Mouse (Mus musculus): ENCODE data around the gene Klhl26. TPM values are rescaled to one million over a fixed set of nuclear protein-coding genes. Genes with fewer than 3 reads are reported as not detected.
A peak's percentile ranks its signal among the peaks of the same experiment; 100 is the strongest.

Gene Klhl26
- total RNA-seq, 2 experiments from 2014 or later = 54.1 to 62.0 TPM

DNA sequence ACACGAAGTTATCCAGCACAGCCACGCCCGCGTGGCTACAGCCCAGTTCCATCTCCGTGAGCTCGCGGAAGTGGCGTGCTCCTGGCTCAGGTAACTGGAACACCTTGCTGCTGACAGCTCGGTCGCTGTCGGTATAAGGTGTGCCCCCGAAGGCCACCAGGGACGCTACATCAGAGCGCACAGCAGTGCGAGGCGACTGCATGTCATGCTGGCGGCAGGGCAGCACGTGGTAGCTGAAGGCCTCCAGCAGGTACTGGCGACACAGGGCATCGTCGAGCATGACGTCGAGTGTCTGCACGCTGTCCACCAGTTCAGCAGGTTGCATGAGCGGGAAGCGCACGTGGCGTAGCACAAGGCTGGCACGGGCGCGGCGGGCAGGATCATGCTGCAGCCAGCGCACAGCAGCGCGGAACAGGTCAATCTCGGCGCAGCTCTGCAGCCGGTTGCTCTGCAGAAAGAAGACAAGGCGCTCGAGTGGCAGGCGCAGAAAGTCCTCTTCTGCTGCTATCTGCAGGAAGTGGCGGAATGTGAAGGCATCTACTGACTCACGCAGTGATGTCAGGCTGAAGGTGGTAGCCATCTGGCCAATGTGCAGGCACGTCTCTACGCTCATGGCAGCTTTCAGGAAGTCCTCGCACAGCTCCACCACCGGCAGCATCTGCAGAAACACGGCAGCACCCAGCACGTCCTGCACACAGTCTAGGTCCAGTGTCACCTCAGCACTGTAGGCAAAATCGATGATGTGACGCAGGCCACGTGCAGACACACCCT, 24.4 kb downstream of the Klhl26 start:
- DNase-seq (ENCODE audit: low spot score in 2 of 2) = peak; percentile 57 to 65

DNA sequence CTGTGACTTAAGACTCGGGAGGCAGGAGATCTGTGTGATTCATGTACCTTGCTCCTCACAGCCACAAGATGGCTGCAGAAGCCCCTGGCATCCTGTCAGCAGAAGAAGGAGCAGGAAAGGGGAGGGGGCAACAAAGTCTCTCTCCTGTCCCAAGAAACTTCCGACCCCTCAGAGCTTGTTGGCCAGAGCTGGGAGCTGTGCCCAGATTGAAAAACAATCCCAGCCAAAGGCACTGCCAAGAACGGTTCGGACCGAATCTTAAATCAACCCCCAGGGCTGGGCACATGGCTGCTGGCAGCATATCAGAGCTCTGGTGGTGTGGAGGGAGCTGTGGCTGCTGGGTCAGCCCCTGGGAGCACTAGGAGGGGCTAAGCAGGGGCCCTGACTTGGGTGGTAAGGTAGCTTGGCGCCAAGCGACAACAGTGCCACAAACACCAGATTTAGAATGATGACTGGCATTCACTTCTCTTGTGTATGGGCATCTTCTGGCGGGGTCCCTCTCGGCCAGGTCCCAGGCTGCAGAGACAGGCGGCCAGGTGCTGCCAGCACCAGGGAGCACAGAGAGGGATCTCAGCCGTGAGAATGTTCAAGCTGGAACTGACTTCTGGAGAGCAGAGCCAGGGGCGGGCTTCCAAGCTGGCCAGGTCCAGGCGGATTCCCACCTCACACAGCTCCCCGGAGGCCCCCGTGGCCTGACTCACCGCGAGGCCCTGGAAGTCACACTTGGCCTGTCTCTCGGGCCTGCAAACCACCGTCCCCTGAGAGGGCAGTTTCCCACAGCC, 28.9 kb downstream of the Klhl26 start:
- peak in 1 of 2 experiments; percentile 55 for DNase-seq (ENCODE audit: low spot score in 2 of 2)

DNA sequence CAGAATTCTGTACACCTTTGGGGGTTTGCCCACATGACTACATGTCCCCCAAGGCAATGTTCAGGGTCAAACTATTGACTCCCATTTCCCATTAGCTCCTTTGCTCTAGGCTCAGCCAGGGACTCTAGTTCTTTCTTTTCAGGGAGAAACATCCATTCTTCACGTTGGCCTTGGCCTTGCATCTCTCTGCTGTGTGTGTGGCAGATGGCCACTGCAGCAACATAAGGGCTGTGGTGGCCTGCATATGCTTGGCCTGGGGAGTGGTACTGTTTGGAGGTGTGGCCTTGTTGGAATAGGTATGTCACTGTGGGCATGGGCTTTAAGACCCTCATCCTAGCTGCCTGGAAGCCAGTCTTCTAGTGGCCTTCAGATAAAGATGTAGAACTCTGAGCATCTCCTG, 30.8 kb downstream of the Klhl26 start:
- no peak for DNase-seq (ENCODE audit: low spot score in 2 of 2)

DNA sequence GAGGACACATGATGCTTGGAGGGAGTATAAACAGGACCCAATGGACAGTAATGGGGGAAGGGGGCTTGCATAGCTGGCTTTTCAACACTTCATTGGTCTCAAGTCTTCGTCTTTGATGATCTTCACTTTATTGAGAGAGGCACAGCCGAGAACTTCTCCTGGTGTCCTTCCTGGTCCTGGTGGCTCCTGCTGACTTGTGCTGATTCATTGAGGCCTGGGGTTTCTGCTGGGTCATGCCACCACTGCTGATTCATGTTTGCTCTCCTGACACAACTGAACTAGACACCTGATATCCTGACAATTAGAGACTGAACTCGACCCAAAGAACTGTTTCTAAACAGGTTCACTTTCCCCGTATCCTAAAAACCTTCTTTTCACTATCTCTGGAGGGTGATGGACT, 33.4 kb downstream of the Klhl26 start:
- no peak for DNase-seq (ENCODE audit: low spot score in 2 of 2)

DNA sequence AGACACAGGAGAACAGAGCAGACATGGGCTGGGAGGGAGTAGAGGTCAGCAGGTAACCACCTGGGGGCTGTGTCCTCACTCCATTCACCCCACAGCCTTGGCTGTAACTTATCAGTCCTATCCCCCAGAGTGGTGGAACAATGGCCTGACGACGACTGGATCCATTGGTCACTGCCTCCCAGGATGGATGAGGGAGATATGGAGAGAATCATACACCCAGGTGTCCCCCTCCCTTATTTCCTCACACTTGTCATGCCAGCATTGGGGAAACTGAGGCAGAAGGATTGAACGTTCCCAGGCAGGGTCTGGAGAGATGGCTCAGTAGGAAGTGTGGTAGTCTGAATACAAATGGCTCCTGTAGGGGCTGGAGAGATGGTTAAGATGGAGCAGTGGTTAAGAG, 35.2 kb downstream of the Klhl26 start:
- no peak for DNase-seq (ENCODE audit: low spot score in 2 of 2)

DNA sequence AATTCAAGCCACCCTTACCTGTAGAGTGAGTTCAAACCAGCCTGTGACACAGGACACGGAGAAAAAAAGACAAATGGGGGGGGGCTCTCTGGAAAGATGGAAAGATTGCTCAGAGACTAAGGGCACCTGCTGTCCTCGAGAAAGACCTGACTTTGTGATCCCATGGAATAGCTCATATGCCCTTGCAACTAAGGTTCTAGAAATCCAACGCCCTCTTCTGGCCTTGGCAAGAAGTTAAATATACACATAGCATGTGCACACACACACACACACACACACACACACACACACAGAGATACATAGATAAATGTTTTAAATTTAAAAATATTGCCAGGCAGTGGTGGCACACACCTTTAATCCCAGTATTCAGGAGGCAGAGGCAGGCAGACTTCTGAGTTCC, 36.5 kb downstream of the Klhl26 start:
- no peak for DNase-seq (ENCODE audit: low spot score in 2 of 2)

DNA sequence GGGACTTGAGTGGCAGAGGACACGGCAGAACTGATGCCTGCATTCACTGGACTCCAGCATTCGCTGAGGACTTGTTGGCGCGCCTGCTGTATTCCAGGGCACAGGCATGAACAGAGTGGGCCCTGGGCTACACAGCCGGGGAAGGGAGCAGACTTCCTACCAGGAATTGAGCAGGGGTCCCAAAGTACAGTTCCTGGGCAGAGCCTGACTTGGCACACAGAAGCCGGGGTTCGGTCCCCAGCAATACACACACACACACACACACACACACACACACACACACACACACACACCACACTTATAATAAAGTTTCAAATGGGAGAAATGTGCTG, 37.0 kb downstream of the Klhl26 start:
- DNase-seq (ENCODE audit: low spot score in 2 of 2) = no peak

DNA sequence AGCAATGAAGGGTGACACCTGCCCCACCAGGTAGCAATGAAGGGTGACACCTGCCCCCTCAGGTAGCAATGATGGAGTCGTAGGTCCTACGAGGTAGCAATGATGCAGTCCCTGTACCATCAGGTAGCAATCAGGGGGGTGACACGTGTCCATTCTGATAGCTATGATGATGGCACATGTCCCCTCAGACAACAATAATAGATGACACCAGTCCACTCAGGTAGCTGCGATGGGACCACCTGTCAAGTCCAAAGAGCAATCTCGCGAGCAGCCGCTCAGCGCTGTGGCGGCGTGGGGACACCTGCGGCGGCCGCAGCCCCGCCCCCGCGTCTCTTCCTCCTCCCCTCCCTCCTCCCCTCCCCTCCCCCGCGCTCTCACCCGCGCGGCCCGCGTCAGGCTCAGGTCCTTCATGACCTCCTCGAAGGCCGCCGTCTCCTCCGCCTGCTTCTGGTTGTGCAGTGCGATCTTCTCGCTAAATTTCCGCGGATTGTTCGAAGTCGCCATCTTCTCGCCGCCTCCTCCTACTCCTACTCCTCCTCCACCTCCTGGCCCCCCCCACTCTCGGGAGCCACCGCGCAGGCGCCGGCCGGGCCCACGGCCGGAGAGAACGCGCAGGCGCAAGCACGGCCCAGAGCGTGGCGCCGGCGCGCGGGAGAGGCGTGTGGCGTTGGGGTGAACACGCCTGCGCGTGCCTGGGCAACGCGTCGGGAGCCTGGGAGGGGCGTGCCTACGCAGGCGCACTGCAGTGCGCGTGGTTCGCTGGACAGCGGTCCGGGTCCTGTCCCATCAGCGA, 37.5 kb downstream of the Klhl26 start, which contains the start of gene Crtc1:
Gene Crtc1, minus strand, starts transcription at position 525 of the 793 bp plus-strand sequence.
- peak; percentile 93 to 97 for DNase-seq (ENCODE audit: low spot score in 2 of 2)

DNA sequence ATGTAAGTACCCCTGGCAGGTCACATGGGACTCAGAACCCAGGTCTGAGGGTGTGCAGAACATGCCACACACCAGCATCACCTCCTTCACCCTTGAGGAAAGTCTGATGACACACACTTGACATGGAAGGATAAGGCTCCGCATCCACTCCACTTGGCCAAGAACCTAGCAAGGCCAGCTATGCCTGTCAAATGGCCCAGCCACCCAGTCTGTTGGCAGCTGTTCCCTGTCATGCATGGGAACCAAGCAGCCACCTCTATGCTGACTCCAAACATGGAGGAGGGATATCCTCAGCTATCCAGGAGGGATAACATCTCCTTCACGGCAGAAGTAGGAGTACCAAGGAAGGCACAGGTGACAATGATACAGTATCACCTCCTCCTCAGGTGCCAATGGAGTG, 38.3 kb downstream of the Klhl26 start:
- no peak for DNase-seq (ENCODE audit: low spot score in 2 of 2)

DNA sequence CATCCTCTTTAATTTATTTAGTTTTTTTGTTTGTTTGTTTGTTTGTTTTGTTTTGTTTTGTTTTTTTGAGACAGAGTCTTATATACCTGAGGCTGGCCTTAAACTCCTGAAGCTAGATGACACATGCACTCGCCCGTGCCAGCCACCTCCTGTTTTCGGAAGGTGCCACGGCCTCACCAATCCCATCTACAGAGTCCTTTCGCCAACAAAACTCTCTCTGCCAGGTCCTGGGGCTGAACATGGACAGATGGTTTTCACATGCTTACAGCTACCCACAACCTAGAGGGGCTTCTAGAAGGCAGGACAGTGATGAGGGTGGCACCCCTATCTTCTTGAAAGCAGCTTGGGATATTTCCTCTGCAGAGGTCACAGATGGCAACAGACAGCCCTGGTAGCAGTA, 41.6 kb downstream of the Klhl26 start:
- no peak for DNase-seq (ENCODE audit: low spot score in 2 of 2)

DNA sequence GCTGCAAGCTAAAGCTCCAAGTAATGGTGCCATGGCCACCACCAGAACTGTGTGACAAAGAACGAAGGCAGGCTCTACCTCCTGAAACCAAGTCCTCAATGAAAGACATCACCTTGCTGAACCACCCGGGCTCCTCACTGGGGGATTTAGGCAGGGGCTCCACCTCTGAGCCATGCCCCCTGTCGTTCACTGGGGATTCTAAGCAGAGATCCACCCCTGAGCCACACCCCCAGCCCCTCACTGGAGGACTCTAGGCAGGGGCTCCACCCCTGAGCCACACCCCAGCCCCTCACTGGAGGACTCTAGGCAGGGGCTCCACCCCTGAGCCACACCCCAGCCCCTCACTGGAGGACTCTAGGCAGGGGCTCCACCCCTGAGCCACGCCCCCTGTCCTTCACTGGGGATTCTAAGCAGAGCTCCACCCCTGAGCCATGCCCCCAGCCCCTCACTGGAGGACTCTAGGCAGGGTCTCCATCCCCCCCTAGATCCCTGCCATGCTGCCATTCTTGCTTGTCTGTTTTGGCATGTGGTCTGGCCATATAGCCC, 43.7 kb downstream of the Klhl26 start:
- DNase-seq (ENCODE audit: low spot score in 2 of 2) = no peak

DNA sequence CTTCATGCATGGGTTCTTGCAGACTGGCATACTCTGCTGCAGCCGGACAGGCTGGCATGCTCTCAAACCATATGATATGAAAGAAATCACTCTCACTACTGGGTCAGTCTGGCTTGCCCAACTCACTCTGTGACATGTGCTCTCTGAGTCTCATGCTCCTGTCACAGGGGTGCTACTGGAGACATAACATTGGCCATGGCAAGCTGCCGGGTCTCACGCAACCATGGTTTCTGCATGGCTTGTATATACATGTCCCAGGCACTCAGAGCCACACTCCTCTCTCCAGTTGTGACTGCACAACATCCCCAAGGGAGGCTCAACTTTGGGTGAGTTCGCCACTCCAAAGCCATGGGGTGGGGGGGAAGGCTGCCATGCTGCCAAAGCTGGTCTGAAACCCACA, 45.6 kb downstream of the Klhl26 start:
- DNase-seq (ENCODE audit: low spot score in 2 of 2) = no peak

DNA sequence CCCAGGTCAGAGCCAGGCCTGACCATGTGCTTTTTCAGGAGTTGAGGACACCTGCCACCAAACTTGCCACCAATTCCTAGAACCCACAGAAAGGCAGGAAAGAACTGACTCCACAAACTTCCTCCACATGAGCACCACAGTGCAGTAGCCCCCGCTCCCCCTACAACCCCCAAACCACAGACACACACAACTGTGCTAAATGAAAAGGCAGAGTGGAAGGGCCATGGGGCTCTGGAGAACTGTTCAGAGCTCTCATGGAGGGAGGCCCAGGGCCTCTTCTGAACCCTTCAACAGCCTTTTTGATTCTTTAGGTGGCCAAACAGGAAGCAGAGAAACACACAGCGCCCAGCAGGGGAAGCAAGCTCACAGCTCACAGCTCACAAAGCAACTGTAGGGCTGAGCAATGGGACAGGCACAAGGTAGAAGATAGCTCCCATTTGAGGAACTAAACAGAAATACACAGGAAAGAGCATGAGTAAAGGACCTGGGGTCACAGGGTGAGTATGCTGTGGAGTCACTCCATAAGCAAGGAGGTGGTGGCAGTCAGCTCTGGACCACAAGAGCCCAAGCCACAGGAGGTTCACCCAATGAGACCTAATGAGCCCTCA, 50.4 kb downstream of the Klhl26 start:
- DNase-seq (ENCODE audit: low spot score in 2 of 2) = no peak

DNA sequence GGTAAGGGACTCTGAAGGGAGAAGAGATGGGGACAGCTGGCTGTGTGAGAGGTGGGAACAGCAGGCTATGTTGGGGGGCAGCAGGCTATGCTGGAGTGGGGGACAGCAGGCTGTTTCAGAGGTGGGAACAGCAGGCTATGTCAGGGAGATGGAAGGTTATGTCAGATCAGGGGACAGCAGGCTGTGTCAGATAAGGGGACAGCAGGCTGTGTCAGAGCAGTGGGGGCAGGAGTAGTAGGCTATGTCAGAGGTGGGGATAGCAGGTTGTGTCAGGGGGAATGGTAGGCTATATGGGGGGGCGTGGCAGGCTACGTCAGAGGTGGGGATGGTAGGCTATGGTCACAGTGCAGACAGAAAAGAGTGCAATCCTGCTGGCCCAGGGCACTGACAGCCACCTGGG, 54.0 kb downstream of the Klhl26 start:
- no peak for DNase-seq (ENCODE audit: low spot score in 2 of 2)

DNA sequence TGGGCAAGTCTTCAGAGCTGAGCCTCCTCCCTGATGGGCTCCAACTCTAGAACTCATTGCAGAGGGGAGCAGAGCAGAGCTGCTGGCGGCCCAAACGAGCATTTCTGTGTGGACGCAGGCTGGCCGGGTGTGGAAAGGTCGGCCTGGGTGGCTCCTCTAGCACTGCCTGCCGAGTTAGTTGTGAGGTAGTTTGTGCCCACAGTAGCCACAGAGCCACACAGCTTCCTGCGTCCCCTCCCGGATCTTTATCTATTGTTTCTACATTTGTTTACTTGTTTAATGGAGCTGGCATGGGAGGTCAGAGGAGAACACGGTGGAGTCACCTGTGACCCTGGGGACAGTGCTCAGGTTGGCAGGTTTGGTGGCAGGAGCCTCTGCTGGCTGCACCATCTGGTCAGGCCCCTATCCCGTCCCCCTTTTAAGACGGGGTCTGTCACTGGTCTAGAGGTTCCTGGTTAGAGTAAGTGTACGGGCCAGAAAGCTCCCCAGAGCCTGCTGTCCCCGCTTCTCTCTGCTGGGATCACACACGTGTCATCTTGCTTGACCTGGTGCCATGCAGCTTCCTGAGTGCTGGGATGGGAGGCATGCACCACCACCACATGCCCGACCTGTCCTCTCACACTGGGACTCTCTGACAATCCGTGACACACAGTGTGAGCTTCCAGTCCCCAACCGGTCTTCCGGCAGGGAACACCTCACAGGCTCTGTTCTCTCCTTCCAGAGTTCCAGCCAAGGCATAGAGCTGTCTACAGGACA, 55.2 kb downstream of the Klhl26 start:
- DNase-seq (ENCODE audit: low spot score in 2 of 2) = no peak

DNA sequence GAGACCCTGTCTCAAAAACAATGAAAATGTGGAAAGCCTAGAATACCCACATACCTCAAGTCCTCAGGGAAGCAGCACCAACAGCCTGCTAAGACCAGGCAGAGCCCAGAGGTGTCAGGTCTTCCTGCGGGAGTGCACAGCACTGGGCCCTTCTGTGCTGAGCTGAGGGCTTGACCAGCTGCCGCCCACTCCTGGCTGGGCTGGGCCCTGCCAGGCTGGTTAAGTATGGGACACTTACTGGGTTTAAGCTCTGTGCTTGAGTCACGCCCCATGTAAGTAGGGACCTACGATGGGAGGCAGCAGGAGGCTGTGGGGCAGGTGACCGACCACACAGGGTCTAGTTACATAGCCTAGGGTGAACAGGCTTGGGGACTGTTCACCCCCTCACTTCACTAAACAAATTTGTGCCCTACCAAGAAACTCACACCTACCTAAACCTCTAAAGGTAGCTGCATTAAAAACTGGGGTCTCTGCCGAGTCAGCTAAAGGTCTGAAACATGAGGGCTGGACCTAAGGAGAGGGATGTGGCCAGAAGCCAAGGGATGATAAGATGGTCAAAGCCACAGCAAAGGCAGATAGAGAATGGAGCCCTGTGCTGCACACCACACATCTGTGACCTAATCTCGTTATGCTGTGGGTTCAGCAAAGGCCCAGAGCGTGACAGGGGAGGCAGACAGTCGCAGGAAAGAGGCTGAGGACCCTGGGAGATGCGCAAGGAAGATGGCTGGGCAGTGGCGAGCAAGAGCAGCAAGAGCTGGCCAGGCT, 56.7 kb downstream of the Klhl26 start:
- DNase-seq (ENCODE audit: low spot score in 2 of 2) = no peak

DNA sequence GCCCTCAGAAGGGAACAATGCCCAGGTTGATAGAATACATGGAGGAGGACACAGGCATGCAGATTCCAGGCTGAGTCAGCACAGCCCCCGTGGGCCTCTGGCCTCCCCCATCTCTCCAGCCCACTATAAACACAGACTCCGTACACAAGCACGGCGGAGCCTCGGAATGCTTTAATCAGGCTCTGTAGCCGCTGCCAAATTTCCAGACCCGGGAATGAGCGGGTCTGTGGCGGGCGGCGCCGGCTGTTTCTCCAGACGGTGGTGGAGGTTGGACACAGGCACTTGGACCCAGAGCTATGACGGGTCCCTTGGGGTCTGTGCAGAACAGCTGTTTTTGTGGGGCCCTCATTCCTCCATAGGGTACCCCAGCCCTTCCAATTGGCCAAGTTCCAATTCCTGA, 57.8 kb downstream of the Klhl26 start:
- DNase-seq (ENCODE audit: low spot score in 2 of 2) = peak; percentile 72 to 83

DNA sequence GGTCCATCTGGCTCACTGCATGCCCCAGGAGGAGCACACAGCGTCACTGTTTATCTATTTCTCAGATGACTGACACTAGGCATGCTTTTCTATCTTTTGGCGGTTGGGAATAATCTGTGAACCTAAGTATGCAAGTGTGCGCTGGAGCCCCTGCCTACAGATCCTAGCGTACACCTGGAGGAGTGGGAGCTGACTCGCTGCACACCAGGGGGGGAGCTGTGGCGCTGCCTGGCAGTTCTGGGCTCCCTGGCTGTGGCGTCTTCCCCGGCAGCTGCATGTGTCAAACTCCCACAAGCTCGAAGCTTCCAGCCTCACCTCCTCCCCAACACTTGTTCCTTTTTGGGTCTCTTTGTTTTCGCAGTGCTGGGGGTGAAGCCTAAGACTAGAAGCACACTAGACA, 58.9 kb downstream of the Klhl26 start:
- DNase-seq (ENCODE audit: low spot score in 2 of 2) = peak; percentile 78 to 79

DNA sequence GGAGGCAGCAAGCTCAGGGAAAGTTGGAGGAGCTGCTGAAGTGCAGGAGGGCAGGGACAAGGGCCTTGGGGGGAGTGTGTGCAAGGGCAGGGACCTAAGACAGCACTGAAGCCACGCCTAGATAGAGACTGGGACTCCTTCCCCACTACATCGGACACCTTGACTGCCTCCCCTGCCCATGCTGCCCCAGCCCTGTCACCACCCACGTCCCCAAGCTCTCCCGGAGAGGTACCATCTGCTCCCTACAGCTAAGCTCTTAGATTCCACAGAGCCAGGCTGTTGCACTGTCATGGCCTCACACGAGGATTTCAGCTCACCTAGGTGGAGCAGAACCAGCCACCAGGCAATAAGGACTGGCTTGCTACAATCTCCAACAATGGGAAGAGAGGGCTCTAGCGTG, 59.8 kb downstream of the Klhl26 start:
- DNase-seq (ENCODE audit: low spot score in 2 of 2) = peak; percentile 67 to 75
